Mouse (Mus musculus) liver, embryonic 14.5 days (tissue): ENCODE data around the gene Ceacam18. TPM values are rescaled to one million over a fixed set of nuclear protein-coding genes. Genes with fewer than 3 reads are reported as not detected.

ENCODE experiments used
- ATAC-seq: fragments of 200-750 bp; cut with Nextera tagmentation; 2 replicates; pipeline ENCODE4 v1.8.0; 2017; ENCODE audit warnings: moderate number of reproducible peaks, mild to moderate bottlenecking, moderate library complexity; ENCODE audit not compliant: insufficient read depth
- DNase-seq, 3 experiments: peaks; one replicate each; pipeline ENCODE4 v3.0.0-alpha.2; 2012 to 2013; ENCODE audit warnings: low read depth in 3 of 3, low spot score in 3 of 3
- H3K27ac ChIP-seq: fragments of 300-500 bp; sonication (generic); 2 replicates; pipeline ENCODE4 v1.5.1; 2014; ENCODE audit warnings: moderate library complexity, mild to moderate bottlenecking, control low read depth, inconsistent platforms
- H3K27me3 ChIP-seq: fragments of 300-500 bp; sonication (generic); 2 replicates; pipeline ENCODE4 v1.6.1; 2014; ENCODE audit warnings: mild to moderate bottlenecking, low read length, moderate library complexity; ENCODE audit not compliant: control insufficient read depth, insufficient read depth
- H3K36me3 ChIP-seq: fragments of 300-500 bp; sonication (generic); replicated peaks from 2 replicates; pipeline ENCODE4 v1.6.1; 2014; ENCODE audit warnings: low read depth; ENCODE audit not compliant: control insufficient read depth, insufficient read depth
- H3K4me1 ChIP-seq, 2 experiments: fragments of 200-500 bp in 1 of 2; fragments of 300-500 bp in 1 of 2; sonication (generic) in 1 of 2; replicated peaks; 2 replicates each; pipeline ENCODE4 v1.6.1; 2012 to 2014; ENCODE audit warnings: antibody characterized with exemption in 1 of 2, inconsistent platforms in 1 of 2, low read length in 1 of 2; ENCODE audit not compliant: control insufficient read depth in 2 of 2, insufficient read depth in 2 of 2
- H3K4me2 ChIP-seq: fragments of 300-500 bp; sonication (generic); 2 replicates; pipeline ENCODE4 v1.6.1; 2014; ENCODE audit warnings: low read depth, mild to moderate bottlenecking, control low read depth, moderate library complexity
- H3K4me3 ChIP-seq, 2 experiments: fragments of 200-500 bp in 1 of 2; fragments of 300-500 bp in 1 of 2; sonication (generic) in 1 of 2; 2 replicates each; pipeline ENCODE4 v1.5.1; 2012 to 2014; ENCODE audit warnings: low read depth in 2 of 2, low read length in 2 of 2, mild to moderate bottlenecking in 2 of 2, control low read depth in 1 of 2, inconsistent platforms in 1 of 2, moderate library complexity in 1 of 2; ENCODE audit not compliant: insufficient read depth in 1 of 2
- H3K9ac ChIP-seq: fragments of 300-500 bp; sonication (generic); replicated peaks from 2 replicates; pipeline ENCODE4 v1.6.1; 2014; ENCODE audit warnings: mild to moderate bottlenecking, control low read depth, moderate library complexity
- H3K9me3 ChIP-seq: fragments of 300-500 bp; sonication (generic); 2 replicates; pipeline ENCODE4 v1.6.1; 2016; ENCODE audit warnings: low read length, mixed read lengths; ENCODE audit not compliant: control insufficient read depth
- CTCF ChIP-seq: IDR thresholded peaks from 2 replicates; pipeline ENCODE4 v1.5.1; 2016; ENCODE audit warnings: antibody characterized with exemption, low read depth, control low read depth
- EP300 ChIP-seq: IDR thresholded peaks from 2 replicates; pipeline ENCODE4 v1.6.1; 2016; ENCODE audit warnings: antibody characterized with exemption, low read depth
- WGBS: fragments of 180-500 bp; shearing (Covaris S2); extraction: QIAGEN DNeasy Blood & Tissue Kit; methylation state at CpG from one replicate; pipeline ENCODE4 v1.1.7; 2014; ENCODE audit not compliant: insufficient replicate concordance; 5-methylcytosine and 5-hydroxymethylcytosine counted together
- polyA plus RNA-seq, 2 experiments: library from polyadenylated mRNA; depleted of rRNA in 1 of 2; stranded (reverse) in 1 of 2; unstranded in 1 of 2; fragments of >200 nt; fragmentation: Nextera tagmentation in 1 of 2; extraction: Ambion mirVana in 1 of 2; gene quantifications; 2 replicates each; pipeline versions ENCODE4 v1.2.1 to v1.2.3; 2012 to 2014

The Ceacam18 gene
- polyA plus RNA-seq, 2 experiments: 0.08 TPM; not detected in 1

DNA sequence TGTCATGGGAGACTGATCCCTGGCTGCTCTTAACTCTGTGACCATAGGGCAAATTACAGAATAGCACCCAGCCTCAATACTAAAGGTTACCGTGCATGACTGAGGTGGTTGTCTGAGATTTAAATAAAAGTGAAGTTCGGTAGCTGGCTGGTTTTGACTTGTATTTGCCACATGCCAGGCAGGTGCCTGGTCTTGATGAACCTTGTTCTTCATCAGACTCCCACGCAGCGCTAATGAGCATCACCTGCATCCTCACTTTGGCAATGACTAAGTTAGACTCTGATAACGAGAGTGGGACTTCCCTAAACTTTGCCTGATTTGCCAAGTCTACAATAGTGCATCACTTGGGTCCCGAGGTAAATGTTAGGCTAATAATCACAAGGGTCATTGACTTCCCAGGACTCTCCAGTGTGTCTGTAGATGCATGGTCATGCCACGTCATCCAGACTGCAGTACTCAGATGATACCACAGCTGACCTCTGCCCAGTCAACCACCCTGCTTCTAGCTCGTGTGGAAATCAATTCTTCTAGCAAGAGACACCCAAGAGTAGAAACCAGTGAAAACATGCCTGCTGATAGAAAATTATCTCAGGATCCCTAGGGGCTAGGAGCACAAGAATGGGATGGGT is 8.6 kb upstream of the Ceacam18 start:
- ATAC-seq (no peak), DNase-seq (no peak)
- Histone ChIP-seq H3K4me3 (no peak overlapping the region), H3K27ac (no peak overlapping the region), H3K36me3 (no peaks in the 10 kb centered on the region), H3K9me3 (no peaks in the 10 kb centered on the region), H3K4me1 (no peaks in the 10 kb centered on the region), H3K4me2 (no peak overlapping the region), H3K27me3 (no peaks in the 10 kb centered on the region), H3K9ac (no peak overlapping the region)
- TF ChIP-seq CTCF (no peak), EP300 (no peak)
- WGBS: 49% methylated on average over 8 of the region's 8 CpGs

DNA sequence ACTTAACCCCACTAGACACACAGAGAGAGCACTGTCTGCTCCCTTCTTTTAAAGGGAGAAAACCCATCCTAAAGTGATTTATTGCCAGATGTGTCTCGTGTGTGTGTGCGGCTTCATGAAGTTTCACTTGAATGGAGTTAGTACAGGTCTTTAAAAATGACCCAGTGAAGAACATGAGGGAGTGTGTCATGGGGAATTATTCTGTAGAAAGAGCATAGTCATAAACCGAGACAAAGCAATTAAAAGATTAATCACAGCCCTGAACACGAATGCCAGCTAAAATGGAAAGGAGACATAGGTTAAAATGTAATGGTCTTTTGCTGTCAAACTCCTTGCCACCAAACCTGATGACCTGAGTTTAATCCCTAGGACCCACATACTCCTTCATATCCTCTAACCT is 567 bp upstream of the Ceacam18 start:
- H3K4me1 ChIP-seq: no peaks in the 10 kb centered on the region
- H3K9ac ChIP-seq: no peak overlapping the region
- H3K4me2 ChIP-seq: no peak overlapping the region
- H3K27me3 ChIP-seq: no peaks in the 10 kb centered on the region
- H3K9me3 ChIP-seq: no peaks in the 10 kb centered on the region
- no peak for ATAC-seq
- TF ChIP-seq EP300 (no peak), CTCF (no peak)
- DNase-seq: no peak
- no peak overlapping the region for H3K27ac ChIP-seq
- WGBS: 56% methylated on average over 4 of the region's 4 CpGs
- no peak overlapping the region for H3K4me3 ChIP-seq
- H3K36me3 ChIP-seq: no peaks in the 10 kb centered on the region

DNA sequence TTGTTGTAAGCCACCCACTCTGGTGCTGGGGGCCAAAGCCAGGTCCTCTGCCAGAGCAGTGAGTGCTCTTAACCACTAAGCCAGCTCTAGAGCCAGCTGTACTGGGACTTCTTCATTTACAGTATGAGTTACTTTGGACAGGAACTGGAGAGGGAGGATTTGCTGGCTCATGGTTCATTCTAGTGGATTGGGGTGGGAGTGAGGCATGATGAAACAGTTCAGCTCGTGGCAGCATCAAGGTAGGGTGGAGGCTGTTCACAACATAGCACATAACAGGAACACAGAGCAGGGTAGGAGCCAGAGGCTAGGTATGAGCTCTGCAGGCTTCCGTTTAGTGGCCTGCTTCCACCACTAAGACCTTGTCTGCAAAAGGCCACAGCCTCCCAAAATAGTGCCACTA is 1.7 kb downstream of the Ceacam18 start:
- Histone ChIP-seq H3K27ac (no peak overlapping the region), H3K4me2 (no peak overlapping the region), H3K4me1 (no peaks in the 10 kb centered on the region), H3K36me3 (no peaks in the 10 kb centered on the region), H3K27me3 (no peaks in the 10 kb centered on the region), H3K9me3 (no peaks in the 10 kb centered on the region), H3K4me3 (no peak overlapping the region), H3K9ac (no peak overlapping the region)
- no peak for DNase-seq
- TF ChIP-seq CTCF: no peak
- ATAC-seq: no peak
- WGBS: 27% methylated on average over 2 of the region's 2 CpGs

DNA sequence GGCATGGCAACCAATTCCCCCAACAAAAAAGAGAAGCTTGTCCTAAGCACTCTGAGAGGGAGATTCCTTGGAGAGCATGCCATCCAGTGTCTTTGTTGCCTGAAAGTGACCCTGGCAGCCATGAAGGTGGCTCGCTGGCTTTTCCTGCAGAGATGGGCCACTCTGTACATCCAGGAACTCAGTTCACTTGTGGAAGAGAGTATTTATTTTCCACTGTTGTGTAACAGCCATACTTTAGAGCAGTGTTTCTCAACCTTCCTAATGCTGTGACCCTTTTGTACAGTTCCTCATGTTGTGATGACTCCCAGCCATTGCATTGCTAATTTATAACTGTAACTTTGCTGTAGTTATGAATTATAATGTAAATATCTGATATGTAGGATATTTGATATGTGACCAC is 2.6 kb downstream of the Ceacam18 start:
- 41% methylated on average over 1 of the region's 1 CpGs for WGBS
- no peak overlapping the region for H3K27ac ChIP-seq
- no peaks in the 10 kb centered on the region for H3K4me1 ChIP-seq
- H3K27me3 ChIP-seq: no peaks in the 10 kb centered on the region
- H3K9ac ChIP-seq: no peak overlapping the region
- H3K4me3 ChIP-seq: no peak overlapping the region
- no peak overlapping the region for H3K4me2 ChIP-seq
- no peaks in the 10 kb centered on the region for H3K36me3 ChIP-seq
- ATAC-seq (no peak), DNase-seq (no peak)
- no peaks in the 10 kb centered on the region for H3K9me3 ChIP-seq
- TF ChIP-seq EP300: no peak
- no peak for TF ChIP-seq CTCF

DNA sequence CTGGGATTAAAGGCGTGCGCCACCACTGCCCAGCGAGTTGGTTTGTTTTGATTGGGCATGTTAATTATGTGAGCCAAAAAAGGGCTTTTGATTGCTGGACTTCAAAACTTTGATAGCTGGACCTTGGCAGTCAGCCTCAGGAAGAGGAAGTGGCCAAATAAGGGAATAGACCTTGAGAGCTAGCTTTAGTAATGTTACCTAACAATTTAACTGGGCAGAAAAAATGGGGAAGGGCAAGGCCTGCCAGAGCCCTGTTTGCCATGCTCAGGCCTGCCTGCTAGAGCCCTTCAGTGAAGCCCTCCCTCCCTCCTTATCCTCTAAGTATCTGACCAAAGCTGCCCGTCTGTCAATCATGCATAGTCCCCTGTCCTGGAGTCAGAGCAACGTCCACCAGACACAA is 8.1 kb downstream of the Ceacam18 start:
- ATAC-seq: no peak
- TF ChIP-seq CTCF (no peak), EP300 (no peak)

More for the DNA sequence above, 8.1 kb downstream of the Ceacam18 start:
- no peak overlapping the region for H3K27ac ChIP-seq
- WGBS: 48% methylated on average over 5 of the region's 5 CpGs
- no peaks in the 10 kb centered on the region for H3K27me3 ChIP-seq
- H3K9me3 ChIP-seq: no peaks in the 10 kb centered on the region
- no peak overlapping the region for H3K4me3 ChIP-seq
- H3K4me1 ChIP-seq: no peaks in the 10 kb centered on the region; a peak in 1 of 4 replicates
- no peak for DNase-seq
- H3K4me2 ChIP-seq: no peak overlapping the region
- H3K36me3 ChIP-seq: no peaks in the 10 kb centered on the region
- H3K9ac ChIP-seq: no peak overlapping the region
